Mouse (Mus musculus): ENCODE data around the gene Jmjd8. TPM values are rescaled to one million over a fixed set of nuclear protein-coding genes. Genes with fewer than 3 reads are reported as not detected.

Gene Jmjd8
- polyA plus RNA-seq, 1 experiment from 2014 or later: 30.9 TPM

DNA sequence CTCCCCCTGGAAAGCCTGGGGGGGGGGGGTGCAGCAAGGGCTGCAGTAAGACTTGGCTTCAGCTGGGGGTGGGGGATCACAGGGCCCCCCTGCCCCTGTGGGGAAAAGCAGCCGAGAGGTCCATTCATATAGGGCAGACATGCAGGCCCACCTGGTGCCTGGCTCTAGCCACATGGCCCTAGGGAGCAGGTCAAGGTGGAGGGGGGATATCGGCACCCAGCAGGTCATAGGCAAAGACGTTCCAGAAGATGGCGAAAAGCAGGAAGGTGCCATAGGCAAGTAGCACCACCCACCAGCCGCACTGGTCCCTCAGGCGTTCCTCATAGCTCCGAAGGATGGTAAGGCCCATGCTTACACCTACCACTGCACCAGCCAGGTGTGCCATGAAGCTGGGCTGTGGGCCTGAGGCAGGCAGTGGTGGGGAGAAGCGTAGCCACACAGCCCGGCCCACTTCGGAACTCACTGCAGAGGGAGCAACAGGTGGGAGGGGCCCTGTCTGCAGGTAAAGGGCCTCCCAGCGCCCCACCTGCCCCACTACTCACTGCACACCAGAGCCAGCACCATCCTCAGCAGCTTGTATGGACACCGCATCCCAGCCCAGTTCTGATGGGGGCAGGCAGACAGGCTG is 6.0 kb downstream of the Jmjd8 start:
- H3K36me3 ChIP-seq: peaks cover 29% of the 10 kb centered on the region
- H3K4me2 ChIP-seq: peak overlapping the region; percentile 91

GRCm38 (mm10) chr17:25835301-25835700 is 6.6 kb downstream of the Jmjd8 start:
- Histone ChIP-seq H3K36me3 (peaks cover 34% of the 10 kb centered on the region), H3K4me2 (peak overlapping the region; percentile 91; the same call in 1 of the 2 replicates), H3K4me3 (peak overlapping the region; percentile 82), H3K9me3 (replicated peaks) (no peaks in the 10 kb centered on the region), H3K9ac (no peak overlapping the region), H3K27me3 (no peaks in the 10 kb centered on the region), H3K4me1 (replicated peaks) (peaks cover 70% of the 10 kb centered on the region), H3K27ac (no peak overlapping the region)
- WGBS: 94% methylated on average over 7 of the region's 7 CpGs
- ATAC-seq (replicated peaks; ENCODE audit: insufficient number of reproducible peaks, insufficient read depth, low FRiP score, low read depth): no peak

More for the DNA sequence above, 6.0 kb downstream of the Jmjd8 start:
- H3K4me1 ChIP-seq (replicated peaks): peaks cover 73% of the 10 kb centered on the region
- ATAC-seq (replicated peaks; ENCODE audit: insufficient number of reproducible peaks, insufficient read depth, low FRiP score, low read depth): no peak
- peak overlapping the region; percentile 99 for H3K27ac ChIP-seq
- 86% methylated on average over 12 of the region's 12 CpGs for WGBS
- H3K27me3 ChIP-seq: no peaks in the 10 kb centered on the region
- no peaks in the 10 kb centered on the region for H3K9me3 ChIP-seq (replicated peaks)
- H3K9ac ChIP-seq: peak overlapping the region; percentile 86
- peak overlapping the region; percentile 82 for H3K4me3 ChIP-seq

DNA sequence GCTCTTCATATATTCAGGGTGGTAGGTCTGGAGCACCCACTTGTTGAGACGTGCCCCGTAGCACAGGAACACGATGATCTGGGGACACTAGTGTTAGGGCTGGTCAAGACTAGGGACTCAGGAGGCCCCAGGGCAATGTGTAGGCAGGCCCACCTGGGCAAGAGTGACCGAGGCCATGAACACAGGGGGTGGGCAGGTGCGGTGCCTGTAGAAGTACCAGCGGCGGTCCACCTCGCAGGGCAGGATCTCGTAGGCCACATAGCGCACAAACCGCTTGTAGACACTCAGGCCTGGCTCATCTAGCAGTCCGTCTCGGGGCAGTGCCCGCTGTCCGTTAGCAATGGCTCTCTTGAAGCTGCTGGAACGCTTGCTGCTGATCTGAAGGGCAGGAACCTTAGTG is 7.1 kb downstream of the Jmjd8 start:
- Histone ChIP-seq H3K4me1 (replicated peaks) (peaks cover 66% of the 10 kb centered on the region), H3K27me3 (no peaks in the 10 kb centered on the region), H3K9me3 (replicated peaks) (no peaks in the 10 kb centered on the region), H3K9ac (peak overlapping the region; percentile 62; the same call in 1 of the 2 replicates), H3K4me2 (peak overlapping the region; percentile 91), H3K27ac (no peak overlapping the region), H3K36me3 (peaks cover 34% of the 10 kb centered on the region), H3K4me3 (peak overlapping the region; percentile 47; the same call in 1 of the 2 replicates)
- 92% methylated on average over 16 of the region's 16 CpGs for WGBS
- no peak for ATAC-seq (replicated peaks; ENCODE audit: insufficient number of reproducible peaks, insufficient read depth, low FRiP score, low read depth)

- H3K27ac ChIP-seq: peak overlapping the region; percentile 69
- H3K36me3 ChIP-seq: peaks cover 35% of the 10 kb centered on the region
- WGBS: 20% methylated on average over 23 of the region's 23 CpGs
- no peak for ATAC-seq (replicated peaks; ENCODE audit: insufficient number of reproducible peaks, insufficient read depth, low FRiP score, low read depth)
- no peaks in the 10 kb centered on the region for H3K9me3 ChIP-seq (replicated peaks)
- peak overlapping the region; percentile 90 for H3K4me2 ChIP-seq
- no peaks in the 10 kb centered on the region for H3K27me3 ChIP-seq
- peak overlapping the region; percentile 47 for H3K4me3 ChIP-seq
- H3K4me1 ChIP-seq (replicated peaks): peaks cover 62% of the 10 kb centered on the region
- H3K9ac ChIP-seq: peak overlapping the region; percentile 62
Measured at GRCm38 (mm10) chr17:25836397-25837075, 7.9 kb downstream of the Jmjd8 start.

DNA sequence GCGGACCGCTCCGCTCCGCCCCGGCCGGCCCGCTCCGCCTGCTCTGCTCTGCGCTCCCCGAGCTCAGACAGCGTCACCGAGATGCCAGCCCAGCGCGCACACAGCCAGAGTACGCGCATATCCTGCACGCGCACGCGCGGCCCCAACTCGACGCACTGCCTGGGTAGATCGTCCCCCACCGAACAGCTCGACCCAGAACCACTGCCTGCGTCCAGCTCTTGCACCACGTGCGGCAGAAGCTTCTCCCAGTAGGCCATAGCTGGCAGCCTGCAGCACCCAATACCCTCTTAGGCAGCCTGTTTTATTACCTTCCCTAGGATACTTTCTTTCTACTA is 8.4 kb downstream of the Jmjd8 start, which contains the start of gene Rhbdl1:
TSS of gene Rhbdl1 (minus strand) at position 220 of the 335 bp plus-strand sequence.
- peaks cover 57% of the 10 kb centered on the region for H3K4me1 ChIP-seq (replicated peaks)
- no peaks in the 10 kb centered on the region for H3K27me3 ChIP-seq
- peaks cover 40% of the 10 kb centered on the region for H3K36me3 ChIP-seq
- peak within 1 kb of the TSS; percentile 69 for H3K27ac ChIP-seq
- peak within 1 kb of the TSS; percentile 47 for H3K4me3 ChIP-seq
- peak; percentile 5; the same call in 1 of the 2 replicates for ATAC-seq (replicated peaks; ENCODE audit: insufficient number of reproducible peaks, insufficient read depth, low FRiP score, low read depth)
- no peaks in the 10 kb centered on the region for H3K9me3 ChIP-seq (replicated peaks)
- 8% methylated on average over 29 of the region's 29 CpGs for WGBS
- peak within 1 kb of the TSS; percentile 62 for H3K9ac ChIP-seq
- H3K4me2 ChIP-seq: peak within 1 kb of the TSS; percentile 90

DNA sequence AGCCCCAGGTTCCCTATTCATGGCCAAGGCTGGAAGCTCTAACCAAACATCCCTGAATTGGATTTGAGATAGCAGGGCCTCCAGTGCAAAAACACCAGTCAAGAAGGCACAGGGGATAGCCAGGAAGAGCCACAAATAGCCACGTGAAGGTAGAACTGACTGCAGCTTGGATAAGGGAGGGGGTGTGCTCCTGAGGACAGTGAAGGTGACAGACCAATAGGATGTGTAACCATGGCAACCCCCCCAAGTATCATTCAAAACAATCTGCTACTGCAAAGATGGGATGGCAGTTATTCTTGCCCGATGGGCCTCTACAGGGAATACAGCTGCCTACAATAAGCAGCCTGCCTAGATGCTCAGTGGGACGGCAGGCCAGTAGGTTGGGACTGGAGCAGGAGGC is 8.9 kb downstream of the Jmjd8 start:
- Histone ChIP-seq H3K36me3 (peaks cover 45% of the 10 kb centered on the region), H3K4me1 (replicated peaks) (peaks cover 58% of the 10 kb centered on the region), H3K9ac (peak overlapping the region; percentile 62; the same call in 1 of the 2 replicates), H3K27me3 (no peaks in the 10 kb centered on the region), H3K27ac (peak overlapping the region; percentile 69), H3K4me3 (no peak overlapping the region), H3K4me2 (peak overlapping the region; percentile 90), H3K9me3 (replicated peaks) (no peaks in the 10 kb centered on the region)
- no peak for ATAC-seq (replicated peaks; ENCODE audit: insufficient number of reproducible peaks, insufficient read depth, low FRiP score, low read depth)
- 35% methylated on average over 3 of the region's 3 CpGs for WGBS

DNA sequence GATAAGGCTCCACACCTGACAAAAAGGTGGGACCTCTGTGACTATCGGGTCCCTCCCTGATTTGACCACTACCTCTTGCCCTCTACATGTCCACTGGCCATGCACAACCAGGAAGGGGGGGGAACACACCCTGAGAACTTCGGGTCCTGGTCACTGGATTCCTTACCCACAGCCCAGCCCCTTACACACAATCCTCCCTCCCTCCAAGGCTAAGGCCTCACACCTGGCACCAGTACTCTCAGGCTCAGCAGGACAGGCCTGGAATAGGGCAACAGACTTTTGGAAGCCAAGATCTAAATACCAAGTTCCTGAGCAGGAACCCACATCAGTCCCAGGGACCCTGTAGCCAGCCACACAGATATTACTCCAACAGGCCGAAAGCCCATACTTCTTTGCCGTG is 10.2 kb downstream of the Jmjd8 start:
- H3K9ac ChIP-seq: no peak overlapping the region
- H3K27me3 ChIP-seq: no peaks in the 10 kb centered on the region
- H3K4me1 ChIP-seq (replicated peaks): peaks cover 66% of the 10 kb centered on the region
- no peaks in the 10 kb centered on the region for H3K9me3 ChIP-seq (replicated peaks)
- no peak overlapping the region for H3K4me3 ChIP-seq
- H3K36me3 ChIP-seq: peaks cover 46% of the 10 kb centered on the region
- no peak overlapping the region for H3K27ac ChIP-seq
- 75% methylated on average over 4 of the region's 4 CpGs for WGBS
- ATAC-seq (replicated peaks; ENCODE audit: insufficient number of reproducible peaks, insufficient read depth, low FRiP score, low read depth): no peak
- no peak overlapping the region for H3K4me2 ChIP-seq

DNA sequence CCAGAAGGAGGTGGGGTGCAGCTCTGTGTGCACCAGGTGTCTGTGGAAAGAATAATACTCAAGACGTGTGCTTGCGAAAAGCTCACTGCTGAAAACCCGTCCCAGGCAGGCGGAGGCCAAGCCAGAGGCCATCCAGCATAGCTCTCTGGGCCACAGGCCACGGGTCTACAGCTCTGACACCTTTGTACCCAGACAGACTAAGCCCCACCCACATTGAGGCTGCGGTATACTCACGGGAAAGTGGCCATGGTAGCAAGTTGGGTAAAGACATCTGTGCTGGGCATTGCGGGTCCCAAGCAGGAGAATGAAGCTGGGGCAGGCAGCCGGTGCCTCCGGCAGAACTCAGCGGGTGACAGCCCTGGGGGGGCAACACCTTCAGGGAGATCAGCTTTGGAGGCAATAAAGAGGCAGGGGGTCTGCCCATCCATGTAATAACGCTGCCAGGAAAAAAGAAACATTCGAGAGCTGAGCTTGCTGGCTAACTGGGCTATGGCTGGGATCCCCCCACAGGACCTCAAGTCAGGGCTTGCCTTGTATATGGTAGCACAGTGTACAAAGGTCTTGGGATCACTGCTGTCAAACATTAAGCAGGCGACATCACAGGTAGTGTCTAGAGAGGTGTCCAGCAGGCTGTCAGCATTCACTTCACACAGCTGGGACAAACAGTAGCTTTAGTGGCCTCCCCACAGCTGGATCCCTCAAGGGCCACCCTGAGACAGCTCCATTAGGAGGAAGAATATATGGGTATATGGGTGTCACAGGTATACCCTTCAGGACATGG is 11.0 kb downstream of the Jmjd8 start:
- H3K4me2 ChIP-seq: no peak overlapping the region
- peaks cover 46% of the 10 kb centered on the region for H3K36me3 ChIP-seq
- no peak overlapping the region for H3K27ac ChIP-seq
- H3K9me3 ChIP-seq (replicated peaks): no peaks in the 10 kb centered on the region
- H3K9ac ChIP-seq: no peak overlapping the region
- WGBS: 86% methylated on average over 14 of the region's 14 CpGs
- no peak overlapping the region for H3K4me3 ChIP-seq
- H3K4me1 ChIP-seq (replicated peaks): peaks cover 61% of the 10 kb centered on the region
- no peak for ATAC-seq (replicated peaks; ENCODE audit: insufficient number of reproducible peaks, insufficient read depth, low FRiP score, low read depth)
- no peaks in the 10 kb centered on the region for H3K27me3 ChIP-seq

DNA sequence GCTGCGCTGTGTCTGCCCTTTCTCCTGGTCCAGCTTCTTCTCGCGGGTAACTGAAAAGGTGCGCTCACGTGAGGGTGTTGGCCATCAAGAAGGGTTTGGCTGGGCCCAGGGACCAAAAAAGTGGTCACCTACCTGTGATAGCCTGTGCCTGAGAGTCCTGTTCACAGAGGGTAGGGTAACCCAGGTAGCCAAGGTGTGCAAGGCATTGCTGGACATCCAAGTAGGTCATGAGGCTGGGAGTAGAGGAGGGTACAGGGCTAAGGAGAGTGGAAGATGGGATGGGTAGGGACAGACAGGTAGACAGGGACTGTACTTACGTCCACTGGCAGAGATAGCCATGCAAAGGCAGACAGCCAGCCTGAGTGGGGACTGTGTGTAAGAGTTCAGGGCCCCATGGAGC is 11.9 kb downstream of the Jmjd8 start:
- Histone ChIP-seq H3K4me1 (replicated peaks) (peaks cover 58% of the 10 kb centered on the region), H3K36me3 (peaks cover 40% of the 10 kb centered on the region)
- 94% methylated on average over 6 of the region's 6 CpGs for WGBS

DNA sequence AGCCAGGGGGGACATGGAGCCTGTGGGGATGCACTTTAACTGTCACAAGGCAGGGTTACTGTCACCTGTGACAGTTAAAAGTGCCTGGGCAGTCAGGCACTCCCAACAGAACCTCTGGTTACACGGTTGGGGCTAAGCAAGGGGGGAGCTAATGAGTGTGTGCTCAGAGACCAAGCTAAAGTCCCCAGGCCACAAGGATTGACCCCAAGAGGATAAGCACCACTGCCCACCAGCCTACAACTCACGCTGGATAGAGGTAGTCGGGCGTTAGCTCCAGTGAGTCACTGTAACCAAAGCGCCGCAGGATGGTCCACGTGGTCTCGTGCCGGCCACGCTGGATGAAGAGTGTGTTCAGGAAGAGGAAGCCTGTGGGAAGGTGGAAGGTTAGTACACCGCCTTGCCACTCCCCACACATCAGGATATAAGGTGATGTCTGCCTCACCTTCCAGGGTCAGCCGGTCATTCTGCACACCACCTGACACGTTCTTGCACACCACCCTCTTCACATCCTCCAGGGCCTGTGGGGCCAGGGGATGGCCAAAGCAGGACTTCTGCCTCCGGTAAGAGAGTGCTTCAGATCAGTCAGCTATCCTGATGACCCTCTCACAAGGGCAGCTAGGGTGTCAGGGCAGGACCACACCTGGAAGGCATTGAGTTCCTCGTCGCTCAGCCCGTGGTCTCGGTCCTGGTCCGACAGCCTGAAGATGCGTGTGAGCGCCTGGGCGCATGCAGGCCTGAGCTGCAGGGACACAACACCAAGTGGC is 12.6 kb downstream of the Jmjd8 start, which contains the start of gene Gm20683:
TSS of gene Gm20683 (minus strand) at position 647 of the 764 bp plus-strand sequence.
- 93% methylated on average over 22 of the region's 22 CpGs for WGBS
- Histone ChIP-seq H3K9me3 (replicated peaks) (no peaks in the 10 kb centered on the region), H3K36me3 (peaks cover 40% of the 10 kb centered on the region), H3K9ac (no peak within 1 kb of the TSS), H3K4me3 (no peak within 1 kb of the TSS), H3K27me3 (no peaks in the 10 kb centered on the region), H3K4me1 (replicated peaks) (peaks cover 50% of the 10 kb centered on the region), H3K27ac (no peak within 1 kb of the TSS), H3K4me2 (no peak within 1 kb of the TSS)
- ATAC-seq (replicated peaks; ENCODE audit: insufficient number of reproducible peaks, insufficient read depth, low FRiP score, low read depth): no peak

More for the DNA sequence above, 11.9 kb downstream of the Jmjd8 start:
- Histone ChIP-seq H3K4me2 (no peak overlapping the region), H3K9ac (no peak overlapping the region), H3K27ac (no peak overlapping the region), H3K9me3 (replicated peaks) (no peaks in the 10 kb centered on the region), H3K4me3 (no peak overlapping the region), H3K27me3 (no peaks in the 10 kb centered on the region)
- no peak for ATAC-seq (replicated peaks; ENCODE audit: insufficient number of reproducible peaks, insufficient read depth, low FRiP score, low read depth)
